Mouse (Mus musculus): ENCODE data around the gene Dcx.

GRCm38 (mm10) chrX:143879631-143880030 lies 53.5 kb downstream of the Dcx start:
- no peak for TF ChIP-seq POLR2A (IDR thresholded peaks at IDR 0.05; ENCODE audit: borderline replicate concordance, extremely low read depth, low read depth, low read length)
- TF ChIP-seq CTCF (IDR thresholded peaks at IDR 0.05; ENCODE audit: insufficient read depth, low read length) = no peak

Data from lung, adult 2 months (tissue).